Mouse (Mus musculus): ENCODE data around the gene Cldn20.

- TF ChIP-seq CTCF (IDR thresholded peaks at IDR 0.05 in 2 of 3, conservative IDR thresholded peaks at IDR 0.05 in 1 of 3; ENCODE audit: control insufficient read depth in 1 of 3, insufficient read depth in 1 of 3, low read depth in 2 of 3, low read length in 3 of 3, poor library complexity in 1 of 3, severe bottlenecking in 1 of 3) (no peak), MYC (IDR thresholded peaks at IDR 0.05; ENCODE audit: low read depth, low read length) (no peak), NRF1 (IDR thresholded peaks at IDR 0.05; ENCODE audit: insufficient read depth, low read depth, low read length, poor library complexity, severe bottlenecking) (no peak), MAFK (IDR thresholded peaks at IDR 0.05; ENCODE audit: borderline replicate concordance, low read depth, low read length) (no peak), USF1 (IDR thresholded peaks at IDR 0.05; ENCODE audit: low read depth, low read length) (no peak), BHLHE40 (IDR thresholded peaks at IDR 0.05; ENCODE audit: borderline replicate concordance, low read depth, low read length) (no peak), EP300 (IDR thresholded peaks at IDR 0.05; ENCODE audit: low read depth in 1 of 2, low read length in 2 of 2) (no peak), RAD21 (IDR thresholded peaks at IDR 0.05; ENCODE audit: low read depth, low read length) (no peak), SMC3 (IDR thresholded peaks at IDR 0.05; ENCODE audit: low read depth, low read length) (no peak), ETS1 (IDR thresholded peaks at IDR 0.05; ENCODE audit: low read depth, low read length) (no peak)
Measured at GRCm38 (mm10) chr17:3515851-3516250, 16.5 kb upstream of the Cldn20 start.
